Comparison of ENCODE assay signal across 11 mouse cellular contexts in the genomic region with DNA sequence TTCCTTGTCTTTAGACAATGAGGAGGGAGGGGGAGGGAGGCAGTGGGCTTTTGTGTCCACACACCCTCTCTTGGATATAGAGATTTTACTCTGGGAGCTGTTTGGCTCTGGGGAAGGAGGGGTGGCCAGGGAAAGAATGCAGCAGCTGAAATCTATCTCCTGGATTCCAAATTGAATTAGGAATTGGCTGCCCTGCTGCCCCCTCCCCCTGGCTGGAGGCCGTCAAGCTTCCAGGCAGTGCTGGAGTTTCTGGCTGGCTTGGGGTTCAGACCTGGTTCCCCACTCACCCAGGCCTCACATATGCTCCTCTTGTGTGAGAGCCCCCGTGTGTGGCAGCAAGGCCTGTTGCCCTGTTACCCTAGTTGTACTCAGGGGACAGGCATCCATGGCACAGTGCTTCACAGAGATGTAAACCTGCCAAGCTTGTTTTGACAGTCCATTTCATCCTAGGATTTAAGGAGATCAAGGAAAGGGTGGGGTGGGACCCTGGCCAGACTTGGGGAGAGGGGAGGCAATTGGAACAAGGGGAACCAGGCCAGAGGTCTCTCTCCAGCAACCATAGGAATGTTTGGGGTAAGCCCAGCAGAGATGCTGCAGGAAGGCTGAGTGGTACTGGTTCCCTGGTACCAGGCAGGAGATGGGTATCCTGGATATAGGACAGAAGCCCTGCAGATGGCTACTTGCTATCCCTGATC. TPM values are rescaled to one million over a fixed set of nuclear protein-coding genes. Genes with fewer than 3 reads are reported as not detected.
DNase-seq lines count a peak whose midpoint lies in the region; ATAC-seq and TF ChIP-seq lines count a peak whose summit lies in the region.
"Had no signal": no experiment of that assay in that cellular context is flagged by ENCODE, and none has a peak within 500 bp of the region (broad histone marks: within the 10 kb centered on the region; RNA-seq: fewer than 3 reads in every experiment).

No protein-coding gene starts in this region.

- no peak overlapping the region for H3K4me2 ChIP-seq in heart, embryonic 11.5 days
- no peak overlapping the region for H3K4me2 ChIP-seq in midbrain, embryonic 16.5 days (ENCODE audit: low read length)
- no peak overlapping the region for H3K4me2 ChIP-seq in kidney, embryonic 16.5 days (replicated peaks; ENCODE audit: low read depth, low read length)
- no peak overlapping the region for H3K4me2 ChIP-seq in stomach, postnatal 0 days (replicated peaks; ENCODE audit: low read depth)
- no peak overlapping the region for H3K4me2 ChIP-seq in liver, embryonic 11.5 days
- H3K4me2 ChIP-seq: liver, embryonic 15.5 days had no signal

- WGBS in heart, embryonic 11.5 days (ENCODE audit: insufficient replicate concordance) = 52% methylated on average over 2 of the region's 2 CpGs
- 37% methylated on average over 2 of the region's 2 CpGs for WGBS in midbrain, embryonic 16.5 days
- WGBS in midbrain, embryonic 10.5 days = 58% methylated on average over 2 of the region's 2 CpGs
- WGBS in kidney, embryonic 16.5 days = 10% methylated on average over 2 of the region's 2 CpGs
- 26% methylated on average over 2 of the region's 2 CpGs for WGBS in stomach, postnatal 0 days
- 33% methylated on average over 2 of the region's 2 CpGs for WGBS in liver, embryonic 11.5 days

- H3K27me3 ChIP-seq in heart, embryonic 11.5 days (ENCODE audit: control insufficient read depth, insufficient read depth, low read length) = peaks cover 17% of the 10 kb centered on the region
- H3K27me3 ChIP-seq in midbrain, embryonic 16.5 days (ENCODE audit: control insufficient read depth, insufficient read depth, low read depth, low read length) = no peaks in the 10 kb centered on the region
- peaks cover 22% of the 10 kb centered on the region for H3K27me3 ChIP-seq in midbrain, embryonic 10.5 days (ENCODE audit: low read depth, poor library complexity, severe bottlenecking)
- H3K27me3 ChIP-seq in kidney, embryonic 16.5 days (ENCODE audit: insufficient read depth, low read length) = no peaks in the 10 kb centered on the region
- no peaks in the 10 kb centered on the region for H3K27me3 ChIP-seq in stomach, postnatal 0 days (ENCODE audit: control insufficient read depth, insufficient read depth, low read length)
- 0 out of 2 replicates have a peak, but pooled peaks cover 4% of the 10 kb centered on the region for H3K27me3 ChIP-seq in liver, embryonic 11.5 days (replicated peaks; ENCODE audit: control insufficient read depth, insufficient read depth, low read length)

- peaks cover 44% of the 10 kb centered on the region for H3K4me1 ChIP-seq in heart, embryonic 11.5 days (ENCODE audit: control insufficient read depth, insufficient read depth, low read length)
- H3K4me1 ChIP-seq in midbrain, embryonic 16.5 days (ENCODE audit: control insufficient read depth, insufficient read depth, low read length) = peaks cover 17% of the 10 kb centered on the region
- peaks cover 61% of the 10 kb centered on the region for H3K4me1 ChIP-seq in midbrain, embryonic 10.5 days
- H3K4me1 ChIP-seq in kidney, embryonic 16.5 days (ENCODE audit: insufficient read depth, low read length) = peaks cover 82% of the 10 kb centered on the region
- peaks cover 40% of the 10 kb centered on the region for H3K4me1 ChIP-seq in stomach, postnatal 0 days (replicated peaks; ENCODE audit: control insufficient read depth, insufficient read depth)
- peaks cover 27% of the 10 kb centered on the region for H3K4me1 ChIP-seq in liver, embryonic 11.5 days (replicated peaks; ENCODE audit: control insufficient read depth, insufficient read depth, low read length)

- peak; percentile 55 for TF ChIP-seq EP300 in stomach, postnatal 0 days (optimal IDR thresholded peaks at IDR 0.05)

- no peak overlapping the region for H3K4me3 ChIP-seq in heart, embryonic 11.5 days (ENCODE audit: low read depth, low read length)
- no peak overlapping the region for H3K4me3 ChIP-seq in midbrain, embryonic 16.5 days (ENCODE audit: low read depth, low read length)
- no peak overlapping the region for H3K4me3 ChIP-seq in midbrain, embryonic 10.5 days
- H3K4me3 ChIP-seq in kidney, embryonic 16.5 days (ENCODE audit: low read length) = no peak overlapping the region
- no peak overlapping the region for H3K4me3 ChIP-seq in stomach, postnatal 0 days (ENCODE audit: low read depth, low read length)
- H3K4me3 ChIP-seq in liver, embryonic 11.5 days (ENCODE audit: low read depth, low read length) = no peak overlapping the region
- H3K4me3 ChIP-seq: liver, embryonic 15.5 days had no signal

- TF ChIP-seq CTCF in stomach, postnatal 0 days (IDR thresholded peaks at IDR 0.05; ENCODE audit: low read depth) = no peak

- peak; percentile 36 to 37 for DNase-seq in heart, adult 18-20 months
- no peak for DNase-seq in midbrain, embryonic 10.5 days (ENCODE audit: low spot score)
- peak; percentile 20 for DNase-seq in stomach, postnatal 0 days (ENCODE audit: low spot score)
- DNase-seq in liver, embryonic 11.5 days (ENCODE audit: low spot score) = no peak
- DNase-seq in urinary bladder, postnatal 25 days (ENCODE audit: low spot score) = no peak
- DNase-seq: cerebellum, adult 8-10 months; right cerebral cortex, postnatal 14 days had no signal

- peaks cover 2% of the 10 kb centered on the region; the same call in 1 of the 2 replicates for H3K36me3 ChIP-seq in heart, embryonic 11.5 days (ENCODE audit: control insufficient read depth, insufficient read depth, low read length)
- H3K36me3 ChIP-seq in midbrain, embryonic 16.5 days (ENCODE audit: control insufficient read depth, insufficient read depth, low read length) = no peaks in the 10 kb centered on the region
- peaks cover 43% of the 10 kb centered on the region for H3K36me3 ChIP-seq in midbrain, embryonic 10.5 days
- peaks cover 9% of the 10 kb centered on the region for H3K36me3 ChIP-seq in kidney, embryonic 16.5 days (ENCODE audit: insufficient read depth, low read length)
- peaks cover 8% of the 10 kb centered on the region for H3K36me3 ChIP-seq in stomach, postnatal 0 days (ENCODE audit: control insufficient read depth, insufficient read depth, low read length)
- peaks cover 2% of the 10 kb centered on the region; the same call in 1 of the 2 replicates for H3K36me3 ChIP-seq in liver, embryonic 11.5 days (ENCODE audit: control insufficient read depth, insufficient read depth, low read length)

- H3K9ac ChIP-seq in heart, embryonic 11.5 days (ENCODE audit: low read depth, low read length) = no peak overlapping the region
- no peak overlapping the region for H3K9ac ChIP-seq in midbrain, embryonic 16.5 days (ENCODE audit: low read depth, low read length)
- no peak overlapping the region for H3K9ac ChIP-seq in kidney, embryonic 16.5 days (replicated peaks; ENCODE audit: low read length)
- no peak overlapping the region for H3K9ac ChIP-seq in stomach, postnatal 0 days (ENCODE audit: low read length)
- H3K9ac ChIP-seq in liver, embryonic 11.5 days (ENCODE audit: low read depth, low read length) = no peak overlapping the region
- H3K9ac ChIP-seq: liver, embryonic 15.5 days had no signal

- no peak overlapping the region for H3K27ac ChIP-seq in heart, embryonic 11.5 days (ENCODE audit: low read depth, low read length)
- H3K27ac ChIP-seq in midbrain, embryonic 16.5 days (ENCODE audit: low read length) = peak overlapping the region; percentile 28; the same call in 1 of the 2 replicates
- H3K27ac ChIP-seq in midbrain, embryonic 10.5 days (replicated peaks) = no peak overlapping the region
- peak overlapping the region; percentile 87 for H3K27ac ChIP-seq in kidney, embryonic 16.5 days (ENCODE audit: low read length)
- peak overlapping the region; percentile 76 for H3K27ac ChIP-seq in stomach, postnatal 0 days (replicated peaks)
- no peak overlapping the region for H3K27ac ChIP-seq in liver, embryonic 11.5 days (ENCODE audit: low read depth, low read length)
- H3K27ac ChIP-seq: liver, embryonic 15.5 days had no signal

- H3K9me3 ChIP-seq in heart, embryonic 11.5 days (replicated peaks; ENCODE audit: control insufficient read depth, low read length) = no peaks in the 10 kb centered on the region
- no peaks in the 10 kb centered on the region for H3K9me3 ChIP-seq in midbrain, embryonic 16.5 days (replicated peaks; ENCODE audit: control insufficient read depth, low read length, poor library complexity, severe bottlenecking)
- H3K9me3 ChIP-seq in midbrain, embryonic 10.5 days (replicated peaks) = no peaks in the 10 kb centered on the region
- no peaks in the 10 kb centered on the region for H3K9me3 ChIP-seq in kidney, embryonic 16.5 days (ENCODE audit: low read length)
- no peaks in the 10 kb centered on the region for H3K9me3 ChIP-seq in stomach, postnatal 0 days (ENCODE audit: control insufficient read depth, low read length)
- no peaks in the 10 kb centered on the region for H3K9me3 ChIP-seq in liver, embryonic 11.5 days (ENCODE audit: control insufficient read depth, low read length)
- H3K9me3 ChIP-seq: liver, embryonic 15.5 days had no signal

- ATAC-seq in heart, embryonic 11.5 days (replicated peaks; ENCODE audit: insufficient number of reproducible peaks, low FRiP score, low TSS enrichment) = no peak
- no peak for ATAC-seq in midbrain, embryonic 16.5 days
- ATAC-seq in kidney, embryonic 16.5 days (ENCODE audit: low FRiP score, low TSS enrichment) = no peak
- no peak for ATAC-seq in stomach, postnatal 0 days (ENCODE audit: low FRiP score, low TSS enrichment)
- no peak for ATAC-seq in liver, embryonic 11.5 days (replicated peaks; ENCODE audit: low FRiP score)

RNA-seq across cellular contexts. Expression of a gene that starts 1.4 kb away (rescaled TPM):
- under 1 TPM; 0.07 to 0.41 TPM for total RNA-seq in heart, adult 18-20 months (2021)
- 0.13 and 0.63 TPM in 2 replicates for polyA plus RNA-seq in heart, embryonic 11.5 days (2014; fragmentation: Nextera tagmentation; extraction: Ambion mirVana)
- 0.97 and 1.1 TPM in 2 replicates for polyA plus RNA-seq in midbrain, embryonic 16.5 days (2015; fragmentation: Nextera tagmentation; extraction: Ambion mirVana)
- 0.29 and 0.38 TPM in 2 replicates for polyA plus RNA-seq in midbrain, embryonic 10.5 days (2016; fragmentation: Nextera tagmentation; extraction: Ambion mirVana)
- polyA plus RNA-seq in kidney, embryonic 16.5 days (2015; fragmentation: Nextera tagmentation; extraction: Ambion mirVana) = 3.1 and 4.0 TPM in 2 replicates
- polyA plus RNA-seq in stomach, postnatal 0 days (2015; fragmentation: Nextera tagmentation; extraction: Ambion mirVana) = 5.6 and 5.9 TPM in 2 replicates
- 0.49 and 0.53 TPM in 2 replicates for polyA plus RNA-seq in liver, embryonic 11.5 days (2014; fragmentation: Nextera tagmentation; extraction: Ambion mirVana)

RNA-seq across cellular contexts. Expression of a gene that starts 12.6 kb away (rescaled TPM):
- total RNA-seq in heart, adult 18-20 months (2021) = 10 to 100 TPM; 23.1 to 27.3 TPM
- polyA plus RNA-seq in heart, embryonic 11.5 days (2014; fragmentation: Nextera tagmentation; extraction: Ambion mirVana) = 171 and 180 TPM in 2 replicates
- 126 and 132 TPM in 2 replicates for polyA plus RNA-seq in midbrain, embryonic 16.5 days (2015; fragmentation: Nextera tagmentation; extraction: Ambion mirVana)
- 233 and 242 TPM in 2 replicates for polyA plus RNA-seq in midbrain, embryonic 10.5 days (2016; fragmentation: Nextera tagmentation; extraction: Ambion mirVana)
- 227 and 237 TPM in 2 replicates for polyA plus RNA-seq in kidney, embryonic 16.5 days (2015; fragmentation: Nextera tagmentation; extraction: Ambion mirVana)
- 171 and 183 TPM in 2 replicates for polyA plus RNA-seq in stomach, postnatal 0 days (2015; fragmentation: Nextera tagmentation; extraction: Ambion mirVana)
- polyA plus RNA-seq in liver, embryonic 11.5 days (2014; fragmentation: Nextera tagmentation; extraction: Ambion mirVana) = 113 and 114 TPM in 2 replicates

RNA-seq across cellular contexts. Expression of a gene that starts 33.9 kb away (rescaled TPM):
- total RNA-seq in heart, adult 18-20 months (2021) = 10 to 100 TPM; 51.1 to 52.7 TPM
- polyA plus RNA-seq in heart, embryonic 11.5 days (2014; fragmentation: Nextera tagmentation; extraction: Ambion mirVana) = 17.0 and 21.2 TPM in 2 replicates
- polyA plus RNA-seq in midbrain, embryonic 16.5 days (2015; fragmentation: Nextera tagmentation; extraction: Ambion mirVana) = 27.4 and 28.7 TPM in 2 replicates
- polyA plus RNA-seq in midbrain, embryonic 10.5 days (2016; fragmentation: Nextera tagmentation; extraction: Ambion mirVana) = 22.8 and 27.0 TPM in 2 replicates
- 31.3 and 33.6 TPM in 2 replicates for polyA plus RNA-seq in kidney, embryonic 16.5 days (2015; fragmentation: Nextera tagmentation; extraction: Ambion mirVana)
- polyA plus RNA-seq in stomach, postnatal 0 days (2015; fragmentation: Nextera tagmentation; extraction: Ambion mirVana) = 14.4 and 16.2 TPM in 2 replicates
- 23.3 and 24.3 TPM in 2 replicates for polyA plus RNA-seq in liver, embryonic 11.5 days (2014; fragmentation: Nextera tagmentation; extraction: Ambion mirVana)

RNA-seq across cellular contexts. Expression of a gene that starts 49.9 kb away (rescaled TPM):
- total RNA-seq in heart, adult 18-20 months (2021) = 10 to 100 TPM; 15.2 to 15.9 TPM
- polyA plus RNA-seq in heart, embryonic 11.5 days (2014; fragmentation: Nextera tagmentation; extraction: Ambion mirVana) = 143 and 150 TPM in 2 replicates
- 92.4 and 105 TPM in 2 replicates for polyA plus RNA-seq in midbrain, embryonic 16.5 days (2015; fragmentation: Nextera tagmentation; extraction: Ambion mirVana)
- polyA plus RNA-seq in midbrain, embryonic 10.5 days (2016; fragmentation: Nextera tagmentation; extraction: Ambion mirVana) = 314 and 357 TPM in 2 replicates
- 197 and 211 TPM in 2 replicates for polyA plus RNA-seq in kidney, embryonic 16.5 days (2015; fragmentation: Nextera tagmentation; extraction: Ambion mirVana)
- polyA plus RNA-seq in stomach, postnatal 0 days (2015; fragmentation: Nextera tagmentation; extraction: Ambion mirVana) = 83.8 and 86.6 TPM in 2 replicates
- 375 and 420 TPM in 2 replicates for polyA plus RNA-seq in liver, embryonic 11.5 days (2014; fragmentation: Nextera tagmentation; extraction: Ambion mirVana)

RNA-seq across cellular contexts. Expression of a gene that starts 57.1 kb away (rescaled TPM):
- 10 to 100 TPM; 20.0 to 22.3 TPM for total RNA-seq in heart, adult 18-20 months (2021)
- polyA plus RNA-seq in heart, embryonic 11.5 days (2014; fragmentation: Nextera tagmentation; extraction: Ambion mirVana) = 51.2 and 51.5 TPM in 2 replicates
- polyA plus RNA-seq in midbrain, embryonic 16.5 days (2015; fragmentation: Nextera tagmentation; extraction: Ambion mirVana) = 60.2 and 60.8 TPM in 2 replicates
- 73.3 and 85.7 TPM in 2 replicates for polyA plus RNA-seq in midbrain, embryonic 10.5 days (2016; fragmentation: Nextera tagmentation; extraction: Ambion mirVana)
- polyA plus RNA-seq in kidney, embryonic 16.5 days (2015; fragmentation: Nextera tagmentation; extraction: Ambion mirVana) = 67.5 and 68.0 TPM in 2 replicates
- polyA plus RNA-seq in stomach, postnatal 0 days (2015; fragmentation: Nextera tagmentation; extraction: Ambion mirVana) = 36.9 and 39.9 TPM in 2 replicates
- polyA plus RNA-seq in liver, embryonic 11.5 days (2014; fragmentation: Nextera tagmentation; extraction: Ambion mirVana) = 75.9 and 77.1 TPM in 2 replicates

Comparison
In these comparisons a context has a peak if more than half of its experiments do, and no peak if none do; other contexts are left out.
1. H3K27ac ChIP-seq: peak in midbrain, embryonic 16.5 days (single experiment), kidney, embryonic 16.5 days (single experiment) and stomach, postnatal 0 days (single experiment); none in heart, embryonic 11.5 days (single experiment), midbrain, embryonic 10.5 days (single experiment) and liver, embryonic 11.5 days (single experiment).
2. DNase-seq: peak in heart, adult 18-20 months (2 of 2) and stomach, postnatal 0 days (single experiment); none in midbrain, embryonic 10.5 days (single experiment), liver, embryonic 11.5 days (single experiment) and urinary bladder, postnatal 25 days (single experiment).